Mouse (Mus musculus) liver, postnatal 0 days (tissue): ENCODE data around the gene Mzt1. TPM values are rescaled to one million over a fixed set of nuclear protein-coding genes. Genes with fewer than 3 reads are reported as not detected.

ENCODE experiments used
- ATAC-seq: fragments of 200-750 bp; cut with Nextera tagmentation; 2 replicates; pipeline ENCODE4 v1.8.0; 2017; ENCODE audit warnings: mild to moderate bottlenecking, moderate library complexity
- DNase-seq: peaks from one replicate; pipeline ENCODE4 v3.0.0-alpha.2; 2016
- H3K27ac ChIP-seq: fragments of 300-500 bp; sonication (generic); 2 replicates; pipeline ENCODE4 v1.5.1; 2014; ENCODE audit warnings: antibody characterized with exemption, moderate library complexity, mild to moderate bottlenecking, low read depth
- H3K27me3 ChIP-seq: fragments of 300-500 bp; sonication (generic); 2 replicates; pipeline ENCODE4 v1.6.1; 2014; ENCODE audit warnings: low read length, control low read depth, mixed read lengths; ENCODE audit not compliant: insufficient read depth
- H3K36me3 ChIP-seq: fragments of 300-500 bp; sonication (generic); replicated peaks from 2 replicates; pipeline ENCODE4 v1.6.1; 2014; ENCODE audit warnings: mild to moderate bottlenecking, control low read depth, low read length, moderate library complexity, mixed read lengths; ENCODE audit not compliant: insufficient read depth
- H3K4me1 ChIP-seq: fragments of 300-500 bp; sonication (generic); 2 replicates; pipeline ENCODE4 v1.6.1; 2014; ENCODE audit warnings: antibody characterized with exemption, mild to moderate bottlenecking, control low read depth; ENCODE audit not compliant: insufficient read depth
- H3K4me2 ChIP-seq: fragments of 300-500 bp; sonication (generic); 2 replicates; pipeline ENCODE4 v1.6.1; 2014; ENCODE audit warnings: low read depth, mild to moderate bottlenecking, low read length, moderate library complexity, mixed read lengths
- H3K4me3 ChIP-seq: fragments of 300-500 bp; sonication (generic); 2 replicates; pipeline ENCODE4 v1.5.1; 2014; ENCODE audit warnings: low read depth, low read length
- H3K9ac ChIP-seq: fragments of 300-500 bp; sonication (generic); replicated peaks from 2 replicates; pipeline ENCODE4 v1.6.1; 2014; ENCODE audit warnings: mild to moderate bottlenecking, moderate library complexity
- H3K9me3 ChIP-seq: fragments of 300-500 bp; sonication (generic); 2 replicates; pipeline ENCODE4 v1.6.1; 2016; ENCODE audit warnings: mild to moderate bottlenecking, control low read depth, low read length, mixed read lengths
- CTCF ChIP-seq: sonication (generic); IDR thresholded peaks from 2 replicates; pipeline ENCODE4 v1.5.1; 2016; ENCODE audit warnings: antibody characterized with exemption, low read depth
- EP300 ChIP-seq: IDR thresholded peaks from 2 replicates; pipeline ENCODE4 v1.6.1; 2016; ENCODE audit warnings: antibody characterized with exemption, low read depth, mild to moderate bottlenecking
- WGBS: fragments of 180-500 bp; shearing (Covaris S2); extraction: QIAGEN DNeasy Blood & Tissue Kit; methylation state at CpG from one replicate; pipeline ENCODE4 v1.1.7; 2014; ENCODE audit not compliant: insufficient replicate concordance; 5-methylcytosine and 5-hydroxymethylcytosine counted together
- polyA plus RNA-seq: library from polyadenylated mRNA; unstranded; fragments of >200 nt; fragmentation: Nextera tagmentation; extraction: Ambion mirVana; gene quantifications from 2 replicates; pipeline ENCODE4 v1.2.1, GENCODE M21; 2015

The Mzt1 gene
- polyA plus RNA-seq, 1 experiment from 2014 or later = 43.2 TPM

- H3K9ac ChIP-seq = no peak overlapping the region
These were observed 23.4 kb downstream of the Mzt1 start for GRCm38 (mm10) chr14:99022346-99023086.

GRCm38 (mm10) chr14:99019136-99019808, 26.7 kb downstream of the Mzt1 start:
- no peak overlapping the region for H3K4me3 ChIP-seq
- no peak overlapping the region for H3K4me2 ChIP-seq
- TF ChIP-seq EP300 (no peak), CTCF (no peak)
- no peaks in the 10 kb centered on the region for H3K36me3 ChIP-seq
- no peak overlapping the region for H3K9ac ChIP-seq
- H3K4me1 ChIP-seq = no peaks in the 10 kb centered on the region
- 47% methylated on average over 10 of the region's 10 CpGs for WGBS
- no peaks in the 10 kb centered on the region for H3K27me3 ChIP-seq
- H3K9me3 ChIP-seq = no peaks in the 10 kb centered on the region
- ATAC-seq = no peak
- DNase-seq = no peak
- H3K27ac ChIP-seq = no peak overlapping the region

More at GRCm38 (mm10) chr14:99022346-99023086, 23.4 kb downstream of the Mzt1 start:
- WGBS = 49% methylated on average over 12 of the region's 12 CpGs
- Histone ChIP-seq H3K4me1 (no peaks in the 10 kb centered on the region), H3K4me2 (no peak overlapping the region), H3K27ac (no peak overlapping the region), H3K9me3 (0 out of 2 replicates have a peak, but pooled peaks cover 2% of the 10 kb centered on the region), H3K4me3 (no peak overlapping the region), H3K27me3 (no peaks in the 10 kb centered on the region), H3K36me3 (no peaks in the 10 kb centered on the region)
- TF ChIP-seq CTCF (peak; percentile 19; the same call in 1 of the 2 replicates), EP300 (no peak)
- no peak for DNase-seq
- ATAC-seq = no peak

- no peak overlapping the region for H3K4me2 ChIP-seq
These were observed 27.2 kb downstream of the Mzt1 start for GRCm38 (mm10) chr14:99018691-99019090.

GRCm38 (mm10) chr14:99010920-99011313, 35.0 kb downstream of the Mzt1 start:
- Histone ChIP-seq H3K27me3 (no peaks in the 10 kb centered on the region), H3K9me3 (no peaks in the 10 kb centered on the region), H3K36me3 (no peaks in the 10 kb centered on the region), H3K9ac (no peak overlapping the region), H3K4me2 (no peak overlapping the region), H3K4me3 (no peak overlapping the region), H3K4me1 (no peaks in the 10 kb centered on the region), H3K27ac (no peak overlapping the region)
- TF ChIP-seq EP300 = no peak
- TF ChIP-seq CTCF = no peak
- DNase-seq (no peak), ATAC-seq (no peak)
- 33% methylated on average over 2 of the region's 2 CpGs for whole genome bisulfite sequencing

More at GRCm38 (mm10) chr14:99018691-99019090, 27.2 kb downstream of the Mzt1 start:
- H3K4me1 ChIP-seq = no peaks in the 10 kb centered on the region
- H3K27ac ChIP-seq = no peak overlapping the region
- WGBS = 64% methylated on average over 7 of the region's 7 CpGs
- H3K27me3 ChIP-seq = no peaks in the 10 kb centered on the region
- no peaks in the 10 kb centered on the region for H3K36me3 ChIP-seq
- no peak for DNase-seq
- no peaks in the 10 kb centered on the region for H3K9me3 ChIP-seq
- H3K4me3 ChIP-seq = no peak overlapping the region
- TF ChIP-seq CTCF = no peak
- no peak for TF ChIP-seq EP300
- ATAC-seq = no peak
- no peak overlapping the region for H3K9ac ChIP-seq

- Histone ChIP-seq H3K9ac (no peak overlapping the region), H3K4me1 (no peaks in the 10 kb centered on the region), H3K4me2 (no peak overlapping the region), H3K9me3 (no peaks in the 10 kb centered on the region), H3K4me3 (no peak overlapping the region), H3K27me3 (no peaks in the 10 kb centered on the region), H3K36me3 (no peaks in the 10 kb centered on the region), H3K27ac (no peak overlapping the region)
- 30% methylated on average over 8 of the region's 8 CpGs for WGBS
- ATAC-seq (no peak), DNase-seq (no peak)
- TF ChIP-seq EP300 (no peak), CTCF (no peak)
These were observed 35.6 kb downstream of the Mzt1 start for GRCm38 (mm10) chr14:99010224-99010919.

- WGBS = 82% methylated on average over 7 of the region's 7 CpGs
- TF ChIP-seq CTCF (no peak), EP300 (no peak)
- DNase-seq (no peak), ATAC-seq (no peak)
- H3K4me1 ChIP-seq = no peaks in the 10 kb centered on the region
- no peak within 1 kb of the TSS for H3K4me2 ChIP-seq
- no peaks in the 10 kb centered on the region for H3K9me3 ChIP-seq
- no peak within 1 kb of the TSS for H3K27ac ChIP-seq
- no peaks in the 10 kb centered on the region for H3K36me3 ChIP-seq
- H3K9ac ChIP-seq = no peak within 1 kb of the TSS
- no peaks in the 10 kb centered on the region for H3K27me3 ChIP-seq
- no peak within 1 kb of the TSS for H3K4me3 ChIP-seq
These were observed 51.7 kb downstream of the Mzt1 start, which contains the start of gene Rpl36a-ps1 for GRCm38 (mm10) chr14:98994218-98994617. TSS of gene Rpl36a-ps1 (minus strand) at chr14:98994318.
